Mouse (Mus musculus): ENCODE results near the gene Ccdc141.

Ccdc141 gene

DNA sequence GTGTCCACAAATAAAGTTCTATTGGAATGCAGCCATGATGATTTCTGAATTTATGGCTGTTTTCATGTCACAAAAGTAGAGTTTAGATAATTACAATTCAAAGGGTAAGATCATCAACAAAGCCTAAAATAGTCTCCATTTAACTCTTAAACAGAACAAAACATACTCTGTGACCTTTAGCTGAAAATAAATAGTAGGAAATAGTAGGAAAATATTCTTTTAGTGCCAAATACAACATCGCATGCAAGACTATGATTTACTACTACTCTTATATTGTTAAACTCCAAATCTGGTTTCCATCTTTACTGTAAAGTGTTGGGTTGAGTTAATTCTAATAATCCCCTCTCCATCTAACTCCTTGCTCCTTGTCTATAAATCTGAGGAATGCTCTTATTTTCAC is 37.0 kb downstream of the Ccdc141 start:
- no peak for DNase-seq (ENCODE audit: low spot score in 2 of 2)

DNA sequence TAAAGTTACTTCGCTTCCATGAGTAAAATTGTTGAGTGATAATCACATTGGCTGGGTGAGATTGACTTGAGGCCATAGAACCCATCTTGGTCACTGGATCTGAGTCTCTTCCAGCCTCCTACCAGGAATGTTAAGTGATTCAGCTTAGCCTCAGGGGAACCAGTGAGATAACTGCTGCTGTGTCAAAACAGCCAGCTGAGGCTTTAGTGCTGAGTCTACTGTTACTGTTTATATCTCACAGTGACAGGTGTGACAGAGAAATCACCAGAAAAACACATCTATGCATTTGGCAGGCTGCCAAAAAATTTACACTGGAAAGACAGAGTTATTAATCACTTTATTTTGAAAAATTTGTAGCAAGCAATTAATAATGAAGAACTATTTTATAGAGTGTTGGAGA is 43.5 kb downstream of the Ccdc141 start:
- DNase-seq (ENCODE audit: low spot score in 2 of 2), result no peak

DNA sequence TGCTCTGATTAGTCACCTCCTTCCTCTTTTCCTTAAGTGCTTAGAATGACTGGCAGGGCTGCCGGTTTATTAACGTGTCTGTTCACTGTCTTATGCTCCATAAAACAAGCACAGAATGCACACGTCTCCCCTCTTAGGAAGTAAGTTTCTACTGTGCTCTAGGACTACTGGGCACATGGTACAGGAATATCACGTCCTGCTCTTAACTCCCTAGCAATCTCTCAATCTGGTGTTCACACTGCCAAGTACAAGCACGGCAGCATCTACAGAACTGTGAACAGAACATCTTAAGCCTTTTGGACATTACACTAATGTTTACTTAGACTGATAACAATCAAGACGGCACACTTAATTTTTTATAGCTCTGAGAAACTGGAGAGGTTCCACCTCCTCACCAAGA is 52.3 kb downstream of the Ccdc141 start:
- DNase-seq (ENCODE audit: low spot score in 2 of 2), result no peak

DNA sequence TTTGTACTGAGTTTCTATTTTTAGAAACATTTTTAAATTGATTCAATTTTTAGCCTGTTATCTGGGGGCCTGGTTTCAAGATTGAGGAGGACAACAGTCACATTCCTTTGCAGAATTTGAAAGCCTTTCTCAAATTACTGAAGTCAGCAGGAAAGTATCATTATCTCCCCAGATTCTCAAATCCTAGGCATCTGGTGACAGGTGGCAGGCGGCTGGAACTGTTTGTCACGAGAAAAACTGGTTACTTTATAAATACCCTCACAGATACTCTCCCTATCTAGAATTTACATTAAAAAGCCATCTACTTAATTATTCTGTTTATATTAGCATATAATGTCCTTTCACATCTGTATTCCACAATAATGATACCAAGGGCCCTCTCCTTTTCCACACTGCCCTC is 56.1 kb downstream of the Ccdc141 start:
- no peak for DNase-seq (ENCODE audit: low spot score in 2 of 2)

DNA sequence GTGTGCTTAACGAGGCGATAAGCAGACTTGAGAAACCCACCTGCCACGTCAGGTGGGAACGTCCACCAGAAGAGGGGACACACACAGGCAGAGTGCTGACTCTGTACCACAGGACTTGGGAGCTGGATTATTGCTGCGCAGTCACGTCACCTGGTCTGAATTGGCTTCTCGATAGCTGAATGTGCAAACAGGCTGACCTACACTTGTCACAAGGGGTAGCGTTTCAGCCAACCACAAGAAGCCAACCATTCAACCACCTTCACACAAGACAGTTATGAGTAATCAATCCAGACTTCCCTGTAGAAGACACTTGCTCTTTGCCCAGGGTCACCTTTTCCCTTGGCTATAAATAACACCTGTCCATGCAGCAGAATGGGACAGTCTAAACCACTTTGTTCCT is 56.6 kb downstream of the Ccdc141 start:
- no peak for DNase-seq (ENCODE audit: low spot score in 2 of 2)

DNA sequence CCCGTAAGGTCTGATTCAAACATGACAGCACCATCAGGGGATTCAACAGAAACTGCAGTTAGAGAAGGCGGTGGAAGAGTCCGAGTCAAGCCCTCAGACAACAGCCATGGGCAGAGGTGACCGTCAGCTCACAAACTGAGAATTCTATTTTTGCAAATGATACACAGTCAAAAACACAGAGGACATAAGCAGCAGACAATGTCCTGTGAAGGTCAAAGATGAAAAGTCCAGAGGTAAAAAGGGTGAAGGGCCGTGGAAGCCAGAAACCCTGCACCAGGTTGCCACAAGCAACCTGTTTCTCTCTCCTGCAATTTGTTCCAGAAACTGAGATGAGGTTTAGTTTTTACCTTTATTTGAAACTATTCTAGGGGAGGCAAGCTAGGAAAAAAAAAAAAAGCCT is 57.4 kb downstream of the Ccdc141 start:
- no peak for DNase-seq (ENCODE audit: low spot score in 2 of 2)

DNA sequence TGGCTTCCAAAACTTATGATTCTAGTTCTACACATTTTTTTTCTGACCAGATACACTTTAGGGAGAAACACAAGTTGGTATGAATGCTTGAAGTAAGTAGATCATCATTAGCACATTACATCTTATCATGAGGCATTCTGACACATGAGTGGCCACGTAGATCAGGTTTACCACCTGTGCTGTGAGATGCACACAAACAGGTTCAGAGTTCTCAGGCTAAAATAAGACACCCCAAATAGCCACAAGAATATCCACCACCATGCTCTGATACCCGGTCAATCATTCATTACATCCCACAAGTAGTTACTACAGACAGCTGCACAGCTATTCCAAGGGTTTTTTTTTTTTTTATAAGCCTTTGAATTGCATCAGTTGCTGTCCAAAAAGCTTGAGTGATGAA is 59.3 kb downstream of the Ccdc141 start:
- DNase-seq (ENCODE audit: low spot score in 2 of 2), result no peak

DNA sequence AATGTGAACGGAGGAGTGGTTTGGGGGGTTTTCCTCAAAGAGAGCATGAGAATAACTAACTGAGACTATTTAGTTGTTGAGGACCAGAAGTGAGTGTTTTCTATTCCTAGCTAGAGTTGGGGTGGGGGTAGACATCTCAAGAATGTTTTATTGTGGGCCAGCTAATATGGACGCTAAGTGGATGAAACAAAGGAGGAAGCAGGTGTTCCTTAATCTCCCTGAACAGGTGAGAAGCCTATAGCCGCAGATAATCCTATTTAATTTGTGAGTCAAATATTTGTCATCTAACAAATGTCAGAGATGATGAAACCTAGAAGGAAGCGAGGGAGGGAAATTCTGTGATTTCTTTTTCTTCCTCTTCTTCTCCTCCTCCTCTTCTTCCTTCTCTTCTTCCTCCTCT is 60.1 kb downstream of the Ccdc141 start:
- no peak for DNase-seq (ENCODE audit: low spot score in 2 of 2)

DNA sequence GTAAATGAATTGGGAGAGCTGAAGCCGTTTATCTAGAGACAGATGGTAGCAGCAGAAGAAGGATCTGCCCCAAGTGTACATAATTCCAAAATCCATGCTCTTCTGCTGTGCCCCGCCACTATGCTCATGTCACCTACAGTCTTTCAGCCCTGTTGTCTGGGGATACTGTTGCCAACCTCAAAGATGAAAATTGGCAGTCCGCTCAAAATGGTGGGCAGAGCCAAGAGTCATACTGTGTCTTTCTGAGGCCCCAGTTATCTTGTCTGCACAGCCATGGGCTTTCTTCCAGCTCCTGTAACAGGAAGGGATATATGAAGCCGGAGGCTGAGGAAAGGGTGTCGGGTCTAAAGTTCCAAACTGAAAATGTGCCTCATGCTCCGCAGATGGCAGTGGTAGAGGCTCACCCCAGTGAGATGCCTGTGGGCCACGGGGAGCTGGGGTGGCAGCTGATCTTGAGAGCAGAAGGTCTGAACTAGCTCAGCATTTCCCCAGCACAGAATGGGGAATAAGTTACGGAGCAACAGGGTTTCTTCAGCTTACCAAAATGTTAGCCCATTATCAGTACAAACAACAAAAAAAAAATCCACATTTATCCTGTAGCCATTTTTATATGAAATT is 60.8 kb downstream of the Ccdc141 start:
- DNase-seq (ENCODE audit: low spot score in 2 of 2), result no peak

DNA sequence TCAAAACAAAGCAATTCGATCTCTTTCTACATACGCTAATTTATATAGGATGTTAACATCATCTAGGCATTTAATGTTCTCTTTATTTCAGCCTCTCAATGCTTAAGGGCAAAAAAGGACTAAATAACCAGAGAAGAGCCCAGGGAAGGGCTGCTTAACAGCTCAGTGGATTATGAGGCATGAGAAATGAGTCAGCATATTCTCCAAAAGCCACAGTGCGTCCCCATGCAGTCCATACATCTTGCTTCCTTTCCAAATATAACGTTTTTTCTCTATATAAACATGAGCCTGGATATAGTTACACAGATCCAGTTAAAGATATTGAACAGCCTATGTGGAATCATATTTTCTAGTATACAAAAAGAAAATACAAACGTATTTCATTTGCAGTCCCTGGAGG is 61.9 kb downstream of the Ccdc141 start:
- no peak for DNase-seq (ENCODE audit: low spot score in 2 of 2)

DNA sequence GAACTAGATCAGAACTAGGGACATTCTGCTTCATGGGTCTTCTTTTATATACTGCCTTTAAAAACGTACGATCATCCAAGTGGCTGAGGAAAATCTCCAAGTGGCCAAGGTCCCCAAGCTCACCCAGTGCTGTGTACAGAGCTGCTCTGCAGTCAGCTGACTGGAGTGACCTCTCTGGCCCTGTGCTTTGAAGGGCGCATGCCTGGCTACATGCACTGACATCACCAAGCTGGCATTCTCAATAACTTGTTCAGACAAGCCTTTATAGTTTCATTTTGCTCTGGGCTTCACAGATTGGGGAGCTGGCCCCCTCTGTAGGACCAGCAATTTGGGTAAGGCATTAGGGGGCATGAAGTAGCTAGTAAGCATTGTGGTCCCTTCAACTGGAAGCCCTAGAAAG is 64.3 kb downstream of the Ccdc141 start:
- no peak for DNase-seq (ENCODE audit: low spot score in 2 of 2)

DNA sequence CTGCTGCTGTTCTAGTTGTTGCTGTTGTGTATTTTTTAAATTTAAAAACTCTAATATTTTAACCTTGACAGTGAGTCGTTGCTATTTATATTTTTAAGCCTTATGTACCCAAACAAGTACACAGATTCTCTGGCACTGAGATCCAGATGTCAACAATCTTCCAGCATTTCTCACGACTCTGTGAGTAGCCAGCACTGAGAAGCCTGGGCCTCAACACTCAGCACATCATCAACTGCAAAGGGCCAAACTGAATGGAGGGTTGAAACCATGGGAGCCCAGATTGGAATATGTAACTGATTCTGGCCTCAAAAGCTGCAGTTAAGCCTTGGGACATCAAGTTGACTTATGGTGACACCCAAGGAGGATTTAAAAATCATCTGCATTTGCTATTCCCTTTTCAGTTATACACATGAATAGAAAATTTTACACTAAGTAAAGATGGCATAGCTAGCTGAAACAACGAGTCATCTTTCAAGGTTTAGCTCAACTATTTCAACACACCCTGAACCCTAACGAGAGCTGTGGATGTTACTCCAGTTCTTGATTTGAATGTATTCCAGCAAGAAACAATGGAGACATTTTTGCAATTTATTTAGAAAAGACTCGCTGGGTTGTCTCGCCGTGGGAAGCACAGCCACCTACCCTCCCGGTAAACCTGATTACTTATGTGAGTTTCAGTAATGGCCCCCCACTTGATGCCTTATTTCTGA is 65.3 kb downstream of the Ccdc141 start:
- no peak for DNase-seq (ENCODE audit: low spot score in 2 of 2)

DNA sequence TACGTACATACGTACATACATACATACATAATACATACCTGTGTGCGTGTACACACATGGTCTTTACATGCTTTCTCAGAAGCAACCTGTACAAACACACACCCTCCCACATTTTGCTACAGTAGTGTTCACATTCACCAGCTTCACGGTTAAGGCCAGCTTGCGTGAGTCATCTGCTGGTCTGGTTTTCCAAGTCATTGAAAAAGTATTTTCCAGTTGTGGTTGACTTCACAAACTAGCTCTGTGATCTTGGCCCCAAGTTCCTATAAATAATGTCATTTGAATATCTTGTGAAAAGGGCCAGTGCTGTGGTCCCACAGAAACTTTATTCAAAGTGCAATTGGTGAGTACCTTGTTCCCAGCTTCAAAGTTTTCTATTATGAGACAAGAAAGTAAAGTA is 67.9 kb downstream of the Ccdc141 start:
- DNase-seq (ENCODE audit: low spot score in 2 of 2), result no peak

DNA sequence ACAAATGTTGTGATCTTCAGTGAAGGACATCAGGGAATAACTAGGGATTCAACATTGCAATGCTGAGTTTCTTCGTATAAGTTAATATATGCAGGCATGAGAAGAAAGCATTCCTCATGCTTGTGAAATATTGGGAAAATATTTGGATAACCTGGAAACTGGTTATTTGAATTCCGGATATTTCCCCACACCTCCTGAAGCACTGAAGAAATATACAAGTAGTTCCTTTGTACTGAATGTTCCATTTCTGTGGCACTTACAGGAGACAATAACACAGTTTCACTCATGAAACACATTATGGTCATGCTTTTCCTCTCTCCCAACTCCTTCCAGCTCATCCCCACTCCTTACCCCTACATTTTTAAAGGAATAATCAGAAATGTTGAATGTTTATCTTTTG is 70.6 kb downstream of the Ccdc141 start:
- DNase-seq (ENCODE audit: low spot score in 2 of 2), result no peak

DNA sequence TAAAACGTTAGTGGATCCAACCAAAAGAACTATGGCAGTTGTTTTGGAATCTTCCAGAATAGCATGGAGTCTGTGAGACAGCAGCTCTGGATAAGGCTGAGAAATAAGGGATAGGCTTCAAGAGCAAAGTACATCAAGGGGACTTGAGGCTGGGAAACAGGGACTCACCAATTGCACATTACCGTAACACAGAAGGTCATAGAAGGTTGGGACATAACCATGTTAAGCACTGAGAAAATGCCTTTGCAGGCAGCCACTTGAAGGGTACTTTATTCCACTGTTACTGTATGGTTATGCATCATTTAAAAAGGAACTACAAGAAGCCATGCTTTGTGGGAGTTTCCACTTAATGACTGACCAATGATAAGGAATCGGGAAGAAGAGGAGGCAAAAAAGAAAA is 71.7 kb downstream of the Ccdc141 start:
- no peak for DNase-seq (ENCODE audit: low spot score in 2 of 2)

DNA sequence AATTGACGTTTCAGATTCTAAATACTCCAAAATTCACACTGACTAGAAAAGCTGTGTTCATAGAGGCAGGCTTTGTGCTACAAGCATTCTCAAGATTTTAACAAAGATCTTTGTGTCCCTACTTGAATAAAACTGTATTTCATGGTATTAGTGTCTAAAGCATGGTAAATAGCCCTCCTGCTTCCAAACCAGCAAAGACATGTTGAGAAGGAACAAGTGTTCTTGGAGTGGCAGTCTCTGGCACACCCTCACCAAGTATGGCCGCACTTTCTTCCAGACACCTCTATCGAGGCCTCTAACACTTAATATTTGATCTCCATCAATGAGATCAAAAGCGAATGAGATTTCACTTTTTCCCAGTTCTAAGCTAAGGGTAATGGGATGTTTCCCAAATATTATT is 78.7 kb downstream of the Ccdc141 start:
- no peak for DNase-seq (ENCODE audit: low spot score in 2 of 2)

DNA sequence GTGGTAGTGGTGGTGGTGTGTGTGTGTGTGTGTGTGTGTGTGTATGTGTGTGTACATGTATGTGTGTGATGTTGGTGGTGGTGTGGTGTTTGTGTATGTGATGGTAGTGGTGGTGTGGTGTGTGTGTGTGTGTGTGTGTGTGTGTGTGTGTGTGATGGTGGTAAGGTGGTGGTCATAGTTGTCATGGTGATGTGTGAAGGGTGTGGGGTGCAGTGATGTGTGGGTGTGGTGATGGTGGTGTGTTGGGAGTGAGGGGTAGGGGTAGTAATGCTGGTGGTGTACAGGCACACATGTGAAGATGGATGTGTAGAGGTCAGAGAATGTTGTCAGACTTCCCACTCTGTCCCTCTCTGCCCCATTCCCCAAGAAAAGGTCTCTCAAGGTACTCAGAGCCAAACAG is 85.1 kb downstream of the Ccdc141 start:
- no peak for DNase-seq (ENCODE audit: low spot score in 2 of 2)

DNA sequence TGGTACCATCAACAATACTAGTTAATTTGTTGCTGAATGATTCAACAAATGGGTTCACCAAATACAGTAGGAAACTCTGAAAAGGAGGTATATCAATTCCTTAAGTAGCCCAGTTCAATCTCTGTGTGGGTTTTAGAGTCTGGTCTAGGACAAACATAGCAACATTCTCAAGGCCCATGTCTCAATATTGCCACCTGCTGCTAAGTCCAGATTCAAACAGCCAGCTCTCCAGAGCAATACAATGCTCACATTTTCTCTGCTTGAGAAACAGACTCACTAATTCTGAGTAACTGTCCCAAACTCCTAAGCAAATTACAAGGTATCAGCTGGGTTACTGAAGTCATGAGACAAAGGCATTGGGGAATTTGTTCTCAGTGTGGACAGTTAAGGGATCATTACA is 85.8 kb downstream of the Ccdc141 start:
- DNase-seq (ENCODE audit: low spot score in 2 of 2), result no peak

DNA sequence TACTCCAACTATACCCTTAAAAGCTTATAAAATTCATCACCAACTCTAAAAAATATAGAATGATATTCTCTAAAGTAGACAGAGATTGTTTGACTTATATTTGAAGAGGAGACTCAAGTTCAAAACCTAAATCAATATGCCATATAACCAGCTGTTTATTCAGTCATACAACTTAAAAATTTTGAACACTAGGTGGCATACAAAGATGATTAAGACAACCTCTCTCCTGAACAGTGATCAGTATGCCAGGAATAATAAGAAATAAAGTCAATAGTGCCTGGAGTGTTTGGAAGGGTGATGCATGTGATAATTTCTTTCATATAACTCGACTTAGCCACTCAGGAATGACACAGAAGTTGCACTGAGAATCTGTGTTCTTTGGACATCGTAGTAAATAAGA is 89.3 kb downstream of the Ccdc141 start:
- DNase-seq (ENCODE audit: low spot score in 2 of 2), result no peak

DNA sequence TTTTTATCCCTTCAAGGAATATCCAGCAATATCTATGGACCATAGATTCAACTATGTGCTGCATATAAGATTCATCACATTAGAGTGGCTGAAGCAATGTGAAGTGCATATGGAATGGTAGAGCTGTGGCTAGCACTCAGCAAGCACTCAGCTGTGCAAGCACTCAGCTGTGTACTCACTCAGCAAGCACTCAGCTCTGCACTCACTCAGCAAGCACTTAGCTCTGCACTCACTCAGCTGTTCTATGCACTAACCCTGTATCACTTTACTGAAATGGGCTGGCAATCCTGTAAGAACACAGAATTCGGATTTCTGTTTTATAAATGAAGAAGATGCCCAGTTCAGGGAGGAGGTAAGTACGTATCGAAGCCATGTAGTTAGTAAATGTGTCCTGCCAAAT is 89.8 kb downstream of the Ccdc141 start:
- no peak for DNase-seq (ENCODE audit: low spot score in 2 of 2)

DNA sequence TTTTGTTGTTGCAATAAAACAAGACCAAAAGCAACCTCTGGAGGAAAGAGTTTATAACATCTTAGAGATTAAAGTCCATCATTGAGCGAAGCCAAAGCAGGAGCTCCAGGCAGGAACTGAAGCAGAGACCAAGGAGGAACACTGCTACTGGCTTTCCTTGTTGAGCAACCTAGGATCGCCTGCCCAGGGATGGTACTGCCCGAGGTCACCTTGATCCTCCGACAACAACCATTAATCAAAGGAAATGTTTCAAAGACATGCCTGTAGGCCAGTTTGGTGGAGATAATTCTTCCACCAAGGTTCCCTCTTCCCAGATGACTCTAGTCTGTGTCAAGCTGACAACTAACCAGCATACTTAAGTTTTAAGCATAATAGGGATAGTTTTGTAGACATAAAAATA is 91.7 kb downstream of the Ccdc141 start:
- no peak for DNase-seq (ENCODE audit: low spot score in 2 of 2)

DNA sequence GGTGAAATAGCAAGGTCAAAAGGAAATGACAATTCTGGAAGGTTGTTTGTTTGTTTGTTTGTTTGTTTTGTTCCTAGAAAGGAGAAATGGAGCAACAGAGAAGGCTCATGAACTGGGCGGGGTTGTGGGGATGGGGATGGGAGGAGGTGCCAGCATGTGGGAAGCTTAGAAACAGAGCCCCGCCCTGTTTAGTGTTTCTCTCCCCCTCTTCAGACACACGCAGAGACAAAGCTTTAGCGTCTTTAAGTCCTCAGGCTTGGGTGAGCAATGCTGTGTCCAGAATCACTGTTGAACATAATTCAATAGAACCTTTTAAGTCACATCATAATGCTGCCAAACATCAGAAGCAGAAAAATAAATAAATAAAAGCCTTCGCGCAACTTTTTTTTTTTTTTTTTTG is 96.1 kb downstream of the Ccdc141 start:
- DNase-seq (ENCODE audit: low spot score in 2 of 2), result no peak

DNA sequence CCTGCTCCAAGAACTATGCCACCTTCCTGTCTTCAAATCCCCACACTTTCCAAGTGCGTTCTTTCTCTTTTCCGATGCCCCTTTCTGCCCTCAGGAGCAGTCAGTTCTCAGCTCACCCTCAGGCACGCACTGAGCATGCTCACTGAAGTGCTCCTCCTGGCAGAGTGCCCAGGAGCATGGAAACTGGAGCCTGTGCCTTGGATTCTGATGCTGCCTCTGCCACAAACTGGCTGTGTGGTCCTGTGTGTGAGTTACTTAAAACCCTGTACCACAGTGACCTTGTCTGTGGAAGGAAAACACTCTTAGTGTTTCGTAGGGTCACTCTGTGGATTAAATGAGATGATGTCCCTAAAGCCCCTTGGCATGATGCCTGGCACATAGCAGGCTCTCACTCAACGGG is 96.5 kb downstream of the Ccdc141 start:
- DNase-seq (ENCODE audit: low spot score in 2 of 2), result no peak

DNA sequence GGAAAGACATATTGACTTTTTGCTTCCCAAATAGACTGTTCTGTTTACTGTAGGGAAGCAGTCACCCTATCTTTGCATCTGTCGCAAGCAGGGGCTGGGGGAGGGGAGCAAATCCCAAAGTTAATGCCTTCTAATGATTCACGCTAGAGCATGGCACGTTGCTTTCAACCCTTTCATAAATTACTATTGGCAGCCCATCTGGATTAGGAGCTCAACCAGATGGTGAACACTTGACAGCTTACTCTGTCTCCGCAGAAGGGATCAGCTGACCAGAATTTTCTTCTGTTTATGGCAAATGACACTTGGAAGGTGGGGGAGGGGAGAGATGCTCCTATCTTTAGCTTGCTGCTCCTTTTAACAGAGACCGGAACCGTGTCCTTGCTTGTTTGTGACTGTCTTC is 105.1 kb downstream of the Ccdc141 start:
- no peak for DNase-seq (ENCODE audit: low spot score in 2 of 2)
